8 mouse cellular contexts compared by ENCODE assay signal in the genomic region with DNA sequence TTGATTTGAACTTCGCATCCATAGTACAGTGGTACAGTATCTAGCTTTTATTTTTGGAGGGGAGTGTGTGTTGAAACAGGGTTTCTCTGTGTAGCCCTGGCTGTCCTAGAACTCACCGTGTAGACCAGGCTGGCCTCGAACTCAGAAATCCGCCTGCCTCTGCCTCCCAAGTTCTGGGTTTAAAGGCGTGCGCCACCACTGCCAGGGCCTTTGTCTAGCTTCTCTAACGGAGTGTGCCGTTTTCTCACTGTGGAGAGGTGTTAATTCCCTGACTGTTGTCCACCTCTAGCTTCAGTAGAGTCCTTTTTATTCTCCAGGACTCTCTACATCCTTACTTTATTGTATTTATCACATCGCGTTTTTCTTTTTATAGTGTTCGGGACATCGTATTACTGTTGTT. TPM values are rescaled to one million over a fixed set of nuclear protein-coding genes. Genes with fewer than 3 reads are reported as not detected.
DNase-seq lines count a peak whose midpoint lies in the region; ATAC-seq and TF ChIP-seq lines count a peak whose summit lies in the region.

No protein-coding gene starts in this region.

- peak overlapping the region; percentile 89 for H3K9ac ChIP-seq in heart, embryonic 14.5 days (ENCODE audit: low read length)
- H3K9ac ChIP-seq in heart, postnatal 0 days (replicated peaks; ENCODE audit: low read depth, low read length), result peak overlapping the region; percentile 49

- no peak overlapping the region for H3K27ac ChIP-seq in heart, embryonic 14.5 days (replicated peaks in 1 of 2; ENCODE audit: control insufficient read depth in 1 of 2, insufficient read depth in 1 of 2, low read depth in 2 of 2, low read length in 2 of 2)
- no peak overlapping the region for H3K27ac ChIP-seq in bone marrow, adult 2 months (ENCODE audit: control insufficient read depth, insufficient read depth, low read depth, low read length, poor library complexity)
- H3K27ac ChIP-seq in heart, postnatal 0 days (ENCODE audit: low read depth), result no peak overlapping the region
- peak overlapping the region; percentile 96 for H3K27ac ChIP-seq in midbrain, embryonic 10.5 days (replicated peaks)

- H3K9me3 ChIP-seq in heart, embryonic 14.5 days (ENCODE audit: control insufficient read depth, low read length), result no peaks in the 10 kb centered on the region
- no peaks in the 10 kb centered on the region for H3K9me3 ChIP-seq in heart, postnatal 0 days (replicated peaks; ENCODE audit: control insufficient read depth, low read length)
- no peaks in the 10 kb centered on the region for H3K9me3 ChIP-seq in midbrain, embryonic 10.5 days (replicated peaks)

- no peak for ATAC-seq in heart, embryonic 14.5 days (ENCODE audit: insufficient number of reproducible peaks, insufficient read depth, low FRiP score, low read depth)
- ATAC-seq in heart, postnatal 0 days (ENCODE audit: insufficient read depth, low read depth), result no peak

- peak overlapping the region; percentile 83 for H3K4me2 ChIP-seq in heart, embryonic 14.5 days (ENCODE audit: low read length)
- peak overlapping the region; percentile 72 for H3K4me2 ChIP-seq in heart, postnatal 0 days (ENCODE audit: low read depth, low read length)

- peaks cover 8 to 21% of the 10 kb centered on the region in 2 experiments for H3K4me1 ChIP-seq in heart, embryonic 14.5 days (ENCODE audit: control insufficient read depth in 2 of 2, insufficient read depth in 2 of 2, low read length in 2 of 2)
- H3K4me1 ChIP-seq in bone marrow, adult 2 months (ENCODE audit: control insufficient read depth, insufficient read depth, low read length), result no peaks in the 10 kb centered on the region; the same call in 1 of the 2 replicates
- peaks cover 16% of the 10 kb centered on the region; the same call in 1 of the 2 replicates for H3K4me1 ChIP-seq in heart, postnatal 0 days (ENCODE audit: control insufficient read depth, insufficient read depth)
- H3K4me1 ChIP-seq in midbrain, embryonic 10.5 days, result peaks cover 29% of the 10 kb centered on the region

- TF ChIP-seq CTCF in bone marrow, adult 2 months (IDR thresholded peaks at IDR 0.05; ENCODE audit: control insufficient read depth, insufficient read depth, low read length), result no peak
- no peak for TF ChIP-seq CTCF in heart, postnatal 0 days (IDR thresholded peaks at IDR 0.05; ENCODE audit: low read depth)

- 45% methylated on average over 12 of the region's 12 CpGs for WGBS in heart, embryonic 14.5 days
- 62% methylated on average over 12 of the region's 12 CpGs for WGBS in bone marrow, adult 2 months
- WGBS in heart, postnatal 0 days, result 51% methylated on average over 12 of the region's 12 CpGs
- 60% methylated on average over 12 of the region's 12 CpGs for WGBS in midbrain, embryonic 10.5 days

- H3K27me3 ChIP-seq in heart, embryonic 14.5 days (ENCODE audit: control insufficient read depth, insufficient read depth, low read length), result no peaks in the 10 kb centered on the region
- no peaks in the 10 kb centered on the region for H3K27me3 ChIP-seq in heart, postnatal 0 days (ENCODE audit: control insufficient read depth, insufficient read depth, low read length)
- H3K27me3 ChIP-seq in midbrain, embryonic 10.5 days (ENCODE audit: low read depth, poor library complexity, severe bottlenecking), result no peaks in the 10 kb centered on the region

- peak overlapping the region; percentile 80 to 99 for H3K4me3 ChIP-seq in heart, embryonic 14.5 days (ENCODE audit: control insufficient read depth in 1 of 2, insufficient read depth in 1 of 2, low read depth in 1 of 2, low read length in 2 of 2)
- H3K4me3 ChIP-seq in bone marrow, adult 2 months (replicated peaks; ENCODE audit: control insufficient read depth, low read depth, low read length), result peak overlapping the region; percentile 99
- H3K4me3 ChIP-seq in heart, postnatal 0 days (ENCODE audit: low read depth, low read length), result peak overlapping the region; percentile 93
- peak overlapping the region; percentile 79 for H3K4me3 ChIP-seq in midbrain, embryonic 10.5 days

- no peak for TF ChIP-seq POLR2A in bone marrow, adult 2 months (IDR thresholded peaks at IDR 0.05; ENCODE audit: borderline replicate concordance, control insufficient read depth, low read depth, low read length)

- no peak for DNase-seq in heart, adult 8-10 months (ENCODE audit: low spot score)
- DNase-seq in heart, postnatal 0 days (ENCODE audit: low spot score), result no peak
- DNase-seq in midbrain, embryonic 10.5 days (ENCODE audit: low spot score), result no peak
- DNase-seq in adrenal gland, postnatal 10 days, result no peak
- DNase-seq in MN1 (ENCODE audit: low spot score), result no peak
- no peak for DNase-seq in ovary, postnatal 36 days (ENCODE audit: low spot score)

- peaks cover 55% of the 10 kb centered on the region for H3K36me3 ChIP-seq in heart, embryonic 14.5 days (ENCODE audit: control insufficient read depth, insufficient read depth, low read length)
- H3K36me3 ChIP-seq in heart, postnatal 0 days (replicated peaks; ENCODE audit: control insufficient read depth, insufficient read depth, low read length), result peaks cover 47% of the 10 kb centered on the region
- peaks cover 67% of the 10 kb centered on the region for H3K36me3 ChIP-seq in midbrain, embryonic 10.5 days

- no peak for TF ChIP-seq EP300 in heart, postnatal 0 days (IDR thresholded peaks at IDR 0.05; ENCODE audit: low read depth)

RNA-seq across cellular contexts. Expression of a gene that starts 0.8 kb away (rescaled TPM):
- 23.5 and 24.4 TPM in 2 replicates for polyA plus RNA-seq in heart, embryonic 14.5 days (2014; fragmentation: Nextera tagmentation; extraction: Ambion mirVana)
- total RNA-seq in heart, adult 8-10 months (2022), result 10 to 100 TPM; 33.7 to 42.1 (median 38.8) TPM
- polyA plus RNA-seq in bone marrow, adult 2 months (2011; ENCODE audit: insufficient read depth, insufficient read length, low replicate concordance, missing spikeins), result 14.3 and 26.3 TPM in 2 replicates
- total RNA-seq in heart, postnatal 0 days (2014; rRNA removed; ENCODE audit: low replicate concordance), result 10.1 and 12.5 TPM in 2 replicates
- 11.9 and 12.4 TPM in 2 replicates for polyA plus RNA-seq in heart, postnatal 0 days (2015; fragmentation: Nextera tagmentation; extraction: Ambion mirVana)
- 77.9 and 81.3 TPM in 2 replicates for polyA plus RNA-seq in midbrain, embryonic 10.5 days (2016; fragmentation: Nextera tagmentation; extraction: Ambion mirVana)
- 10 to 100 TPM; 26.0 to 36.2 TPM for total RNA-seq in adrenal gland, postnatal 10 days (2021)

RNA-seq across cellular contexts. Expression of a gene that starts 1.0 kb away (rescaled TPM):
- polyA plus RNA-seq in heart, embryonic 14.5 days (2014; fragmentation: Nextera tagmentation; extraction: Ambion mirVana), result 25.0 and 26.0 TPM in 2 replicates
- 10 to 100 TPM; 13.7 to 15.1 (median 14.3) TPM for total RNA-seq in heart, adult 8-10 months (2022)
- 21.3 and 25.6 TPM in 2 replicates for polyA plus RNA-seq in bone marrow, adult 2 months (2011; ENCODE audit: insufficient read depth, insufficient read length, low replicate concordance, missing spikeins)
- 9.5 and 13.0 TPM in 2 replicates for total RNA-seq in heart, postnatal 0 days (2014; rRNA removed; ENCODE audit: low replicate concordance)
- polyA plus RNA-seq in heart, postnatal 0 days (2015; fragmentation: Nextera tagmentation; extraction: Ambion mirVana), result 15.8 and 16.1 TPM in 2 replicates
- 42.6 and 44.6 TPM in 2 replicates for polyA plus RNA-seq in midbrain, embryonic 10.5 days (2016; fragmentation: Nextera tagmentation; extraction: Ambion mirVana)
- total RNA-seq in adrenal gland, postnatal 10 days (2021), result 10 to 100 TPM; 13.8 to 15.4 TPM
